Mouse (Mus musculus) splenic B cell, adult 2 months (primary cell): ENCODE results near the gene Rnaseh2a.
"Not testable (repeated sequence)": the region's sequence is repeated elsewhere in the genome, so short reads cannot be mapped to it uniquely, and the experiment has no call there.

Source experiments
- DNase-seq: peaks from one replicate; pipeline ENCODE4 v3.0.0-alpha.2; 2011; ENCODE audit warnings: low read depth, low spot score
- H3K27me3 ChIP-seq: 2 replicates; pipeline ENCODE4 v1.6.1; 2012; ENCODE audit warnings: mild to moderate bottlenecking, low read length, moderate library complexity, mixed read lengths; ENCODE audit not compliant: control insufficient read depth, poor library complexity, insufficient read depth, severe bottlenecking
- H3K36me3 ChIP-seq: 2 replicates; pipeline ENCODE4 v1.6.1; 2012; ENCODE audit warnings: mild to moderate bottlenecking, low read length, moderate library complexity, mixed read lengths; ENCODE audit not compliant: control insufficient read depth, poor library complexity, insufficient read depth, severe bottlenecking

Rnaseh2a gene

DNA sequence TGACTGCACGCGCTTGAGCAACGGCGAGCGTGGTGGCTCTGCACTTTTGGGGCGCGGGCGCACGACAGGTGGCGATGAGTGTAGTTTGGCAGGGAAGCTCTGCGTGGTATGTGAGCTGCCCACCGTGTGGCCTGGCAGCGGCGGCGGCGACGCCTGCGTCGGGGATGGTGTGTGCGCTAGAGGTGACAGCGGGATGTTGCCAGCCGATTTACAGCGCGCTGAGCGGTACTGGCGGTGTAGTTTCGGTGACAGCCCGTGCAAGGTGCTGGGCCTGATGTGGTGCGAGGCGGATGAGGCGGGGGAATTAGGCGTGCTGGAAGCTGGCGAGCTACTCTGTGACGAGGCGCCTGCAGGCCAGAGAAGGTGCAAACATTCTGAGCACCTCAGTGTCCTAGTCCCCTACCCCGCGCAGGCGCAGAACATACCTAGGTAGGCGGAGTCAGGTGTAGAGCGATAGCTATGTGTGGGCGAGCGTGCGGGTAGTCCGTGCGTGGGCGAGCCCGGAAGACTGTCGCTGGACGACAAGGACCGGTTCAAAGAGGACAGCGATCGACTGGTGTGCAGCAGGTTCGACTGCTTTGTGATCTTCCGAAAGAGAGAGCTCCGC is 56.6 kb downstream of the Rnaseh2a start:
- DNase-seq, result peak; percentile 94
- Histone ChIP-seq H3K36me3 (peaks cover 3% of the 10 kb centered on the region), H3K27me3 (peaks cover 2% of the 10 kb centered on the region)

DNA sequence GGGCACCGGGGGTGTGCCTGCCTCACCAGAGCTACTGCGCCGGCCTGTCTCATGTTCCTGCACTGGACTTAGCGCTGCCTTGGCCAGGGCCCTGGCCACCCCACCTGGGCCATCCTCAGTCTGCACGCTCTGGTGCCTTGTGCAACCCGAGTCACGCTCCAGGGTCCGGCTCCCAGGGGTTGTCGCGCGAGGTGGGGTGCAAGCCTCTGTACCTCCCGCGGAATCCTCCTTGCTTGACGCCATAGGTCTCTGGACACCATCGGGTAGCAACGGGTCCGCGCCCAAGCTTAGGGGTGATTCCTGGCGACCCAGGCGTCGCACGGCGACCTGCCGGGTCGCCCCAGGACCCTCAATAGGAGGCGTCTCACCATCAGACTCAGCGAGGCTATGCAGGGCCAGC is 57.2 kb downstream of the Rnaseh2a start:
- Histone ChIP-seq H3K27me3 (no peaks in the 10 kb centered on the region), H3K36me3 (peaks cover 3% of the 10 kb centered on the region)
- DNase-seq, result no peak

DNA sequence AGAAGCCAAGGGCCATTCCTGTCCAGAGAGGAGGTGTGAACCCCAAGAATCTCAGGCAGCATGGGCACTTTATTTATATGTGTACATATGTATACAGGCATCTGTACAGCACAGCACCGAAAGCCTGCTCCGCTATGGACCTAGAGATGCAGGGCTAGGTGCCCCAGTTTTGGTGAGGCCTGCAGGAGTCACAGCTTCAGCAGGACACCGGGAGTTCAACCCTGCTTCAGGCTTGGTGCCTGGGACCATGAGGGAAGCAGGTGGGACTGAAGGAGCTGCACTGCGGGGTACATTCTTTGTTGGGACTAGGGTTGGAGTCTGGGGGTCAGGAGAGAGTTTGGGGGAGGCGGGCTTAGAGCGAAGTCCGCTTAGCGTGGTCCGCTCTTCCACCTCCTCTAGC is 57.7 kb downstream of the Rnaseh2a start:
- no peak for DNase-seq
- Histone ChIP-seq H3K36me3 (peaks cover 3% of the 10 kb centered on the region), H3K27me3 (no peaks in the 10 kb centered on the region)

DNA sequence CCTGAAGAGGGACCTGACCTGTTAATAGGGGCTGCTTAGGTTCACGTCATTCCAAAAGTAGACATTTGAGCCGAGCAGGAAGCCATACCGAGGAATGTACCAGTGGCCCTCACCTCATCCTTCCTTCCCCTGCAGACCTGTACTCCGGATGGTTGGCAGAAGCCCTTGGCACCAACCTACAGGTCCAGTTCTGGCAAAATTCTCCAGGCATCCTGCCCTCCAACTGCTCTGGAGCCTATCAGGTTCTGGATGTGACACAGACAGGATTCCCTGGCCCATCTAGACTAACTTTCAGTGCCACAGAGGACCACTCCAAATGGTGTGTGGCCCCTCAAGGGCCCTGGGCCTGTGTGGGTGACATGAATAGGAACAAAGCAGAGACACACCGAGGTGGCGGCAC is 59.0 kb downstream of the Rnaseh2a start:
- DNase-seq, result no peak
- Histone ChIP-seq H3K36me3 (no peaks in the 10 kb centered on the region; the same call in 1 of the 2 replicates), H3K27me3 (no peaks in the 10 kb centered on the region)

DNA sequence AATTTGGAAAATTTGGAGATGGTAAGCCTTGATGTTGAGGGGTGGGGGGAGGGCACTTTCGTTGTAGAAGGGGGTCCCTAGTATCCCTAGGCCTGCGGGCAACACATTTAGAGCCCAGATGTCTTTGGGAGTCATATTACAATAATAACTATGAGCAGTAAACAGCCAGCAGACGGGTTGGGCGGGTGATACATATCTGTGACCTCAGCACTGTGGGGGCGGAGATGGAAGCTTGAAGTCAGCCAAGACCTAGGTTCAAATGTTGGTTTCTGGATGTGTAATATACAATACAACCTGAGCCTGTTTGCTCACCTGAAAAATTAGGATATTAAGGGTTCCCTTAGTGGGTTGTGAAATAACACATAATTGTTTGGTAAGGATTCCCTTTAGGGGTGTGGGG is 59.6 kb downstream of the Rnaseh2a start:
- Histone ChIP-seq H3K27me3 (no peaks in the 10 kb centered on the region), H3K36me3 (no peaks in the 10 kb centered on the region; the same call in 1 of the 2 replicates)
- no peak for DNase-seq

DNA sequence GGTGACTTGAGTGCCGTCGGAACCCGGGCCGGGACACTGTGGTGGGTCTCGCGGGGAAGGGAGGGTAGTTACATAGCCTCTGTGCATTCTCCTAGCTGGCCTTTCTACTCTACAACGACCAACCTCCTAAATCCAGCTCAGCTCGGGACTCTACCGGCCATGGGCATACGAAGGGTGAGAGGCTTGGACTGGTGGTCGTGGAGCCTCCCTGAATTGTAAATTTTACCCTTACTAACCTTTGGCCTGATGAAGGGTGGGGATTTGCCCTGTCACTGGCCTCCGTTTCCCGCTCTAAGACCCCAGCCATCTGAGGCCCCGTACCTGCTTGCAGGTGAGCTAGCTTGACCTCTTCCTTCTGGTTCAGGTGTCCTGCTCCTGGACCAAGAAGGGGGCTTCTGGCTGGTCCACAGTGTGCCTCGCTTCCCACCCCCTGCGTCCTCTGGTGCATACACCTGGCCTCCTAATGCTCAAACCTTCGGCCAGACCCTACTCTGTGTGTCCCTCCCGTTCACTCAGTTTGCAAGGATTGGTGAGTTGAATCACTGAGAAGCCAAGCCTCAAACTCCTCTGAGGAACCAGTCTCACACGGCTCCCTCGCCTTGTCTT is 60.3 kb downstream of the Rnaseh2a start:
- no peaks in the 10 kb centered on the region for H3K36me3 ChIP-seq
- H3K27me3 ChIP-seq, result no peaks in the 10 kb centered on the region
- no peak for DNase-seq

DNA sequence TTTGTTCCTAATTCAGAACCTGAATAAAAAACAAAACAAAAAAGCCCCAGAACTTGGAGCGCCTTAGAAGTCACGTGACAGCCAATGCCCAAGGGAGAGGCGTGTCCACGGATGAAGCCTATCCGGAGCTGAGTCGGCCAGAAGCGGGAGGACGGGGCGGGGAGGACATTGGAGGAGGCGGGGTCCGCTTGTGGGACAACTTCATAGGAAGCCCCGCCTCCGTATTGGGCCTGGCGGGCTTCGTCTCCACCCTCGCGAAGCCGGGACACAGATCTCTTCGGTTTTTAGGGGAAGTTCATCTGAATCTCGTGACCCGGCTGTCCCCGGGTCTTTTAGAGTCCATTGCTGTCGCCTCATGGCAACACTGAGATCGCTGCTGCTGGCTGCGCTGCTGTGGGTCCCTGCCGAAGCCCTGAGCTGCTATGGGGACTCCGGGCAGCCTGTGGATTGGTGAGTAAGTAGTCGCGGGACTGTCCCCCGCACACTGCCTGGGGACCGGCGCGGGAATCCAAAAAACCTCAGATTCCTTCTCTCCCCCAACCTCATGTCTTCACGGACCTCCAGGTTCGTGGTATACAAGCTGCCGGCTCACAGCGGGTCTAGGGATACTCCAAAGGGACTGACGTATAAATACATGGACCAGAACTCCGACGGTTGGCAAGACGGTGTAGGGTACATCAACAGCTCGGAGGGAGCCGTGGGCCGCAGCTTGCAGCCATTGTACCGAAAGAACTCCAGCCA is 61.0 kb downstream of the Rnaseh2a start, which contains the start of gene Dnase2a:
Gene Dnase2a (plus strand): TSS at position 140 of the 741 bp plus-strand sequence.
- no peaks in the 10 kb centered on the region for H3K36me3 ChIP-seq
- peak; percentile 99 for DNase-seq
- H3K27me3 ChIP-seq, result no peaks in the 10 kb centered on the region

DNA sequence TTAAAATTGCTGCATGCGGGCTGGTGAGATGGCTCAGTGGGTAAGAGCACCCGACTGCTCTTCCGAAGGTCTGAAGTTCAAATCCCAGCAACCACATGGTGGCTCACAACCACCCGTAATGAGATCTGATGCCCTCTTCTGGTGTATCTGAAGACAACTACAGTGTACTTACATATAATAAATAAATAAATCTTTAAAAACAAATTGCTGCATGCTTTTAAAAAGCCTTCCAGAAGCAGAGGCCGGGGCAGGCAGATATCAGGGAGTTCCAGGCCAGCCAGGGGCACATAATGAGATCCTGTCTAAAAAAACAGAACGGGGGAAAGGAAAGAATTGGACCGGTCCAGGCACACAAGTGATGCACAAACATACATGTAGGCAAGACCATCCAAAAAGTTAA is 61.6 kb downstream of the Rnaseh2a start:
- not testable (repeated sequence) for H3K36me3 ChIP-seq, H3K27me3 ChIP-seq, DNase-seq

DNA sequence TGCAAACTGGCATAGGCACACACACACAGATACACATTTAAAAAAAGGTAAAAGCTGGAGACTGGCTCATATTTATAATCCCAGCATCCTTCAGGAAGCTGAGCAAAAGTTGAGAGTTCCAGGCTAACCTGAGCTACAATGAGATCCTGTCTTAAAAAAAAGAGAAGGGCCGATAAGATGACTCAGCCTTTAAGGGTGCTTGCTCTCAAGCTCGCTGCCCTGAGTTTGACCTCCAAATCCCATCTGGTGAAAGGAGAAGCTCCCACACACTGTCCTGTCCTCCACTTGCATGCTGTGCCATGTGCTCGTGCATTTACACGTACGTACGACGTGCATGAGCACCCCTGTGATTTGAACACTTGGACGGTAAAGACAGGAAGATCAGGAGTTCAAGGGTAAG is 62.1 kb downstream of the Rnaseh2a start:
- Histone ChIP-seq H3K36me3 (no peaks in the 10 kb centered on the region), H3K27me3 (no peaks in the 10 kb centered on the region)
- no peak for DNase-seq

DNA sequence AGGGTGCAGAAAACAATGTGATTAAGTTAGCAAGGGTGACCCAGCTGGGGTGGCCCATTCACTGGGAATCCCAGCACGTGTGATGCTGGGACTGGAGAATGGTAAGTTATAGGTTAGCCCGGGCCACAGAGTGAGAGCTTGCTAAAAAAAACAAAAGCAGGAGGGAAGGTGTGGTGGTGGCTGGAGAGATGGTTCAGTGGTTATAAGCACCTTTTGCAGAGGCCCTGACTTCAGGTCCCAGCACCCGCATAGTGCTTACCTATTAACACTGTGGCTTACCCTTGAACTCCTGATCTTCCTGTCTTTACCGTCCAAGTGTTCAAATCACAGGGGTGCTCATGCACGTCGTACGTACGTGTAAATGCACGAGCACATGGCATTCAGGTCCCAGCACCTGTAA is 62.5 kb downstream of the Rnaseh2a start:
- Histone ChIP-seq H3K27me3 (no peaks in the 10 kb centered on the region), H3K36me3 (no peaks in the 10 kb centered on the region)
- DNase-seq, result no peak
